Mouse (Mus musculus) spleen, adult 2 months (tissue): Measurements from ENCODE around the gene Itsn2.

ENCODE experiments used
- CTCF ChIP-seq: fragments of 200-500 bp; IDR thresholded peaks from 2 replicates; pipeline ENCODE4 v1.5.1; 2011; ENCODE audit warnings: mild to moderate bottlenecking, inconsistent platforms; ENCODE audit not compliant: insufficient read depth, insufficient read length, insufficient replicate concordance; ENCODE audit errors: extremely low read depth
- POLR2A ChIP-seq: fragments of 200-500 bp; IDR thresholded peaks from 2 replicates; pipeline ENCODE4 v1.6.1; 2011; ENCODE audit warnings: low read depth, low read length, inconsistent platforms

- TF ChIP-seq POLR2A (no peak), CTCF (no peak)
Measured at GRCm38 (mm10) chr12:4599713-4600112, 7.3 kb downstream of the Itsn2 start.
